Mouse (Mus musculus) limb, embryonic 15.5 days (tissue): Measurements from ENCODE around the gene Trap1a. TPM values are rescaled to one million over a fixed set of nuclear protein-coding genes. Genes with fewer than 3 reads are reported as not detected.

Experiments
- ATAC-seq: fragments of 200-750 bp; cut with Nextera tagmentation; 2 replicates; pipeline ENCODE4 v1.8.0; 2017; ENCODE audit warnings: low read depth, moderate TSS enrichment; ENCODE audit not compliant: insufficient number of reproducible peaks, low FRiP score, low TSS enrichment
- H3K27ac ChIP-seq: fragments of 300-500 bp; sonication (generic); 2 replicates; pipeline ENCODE4 v1.5.1; 2015; ENCODE audit warnings: moderate library complexity, mild to moderate bottlenecking, inconsistent platforms
- H3K27me3 ChIP-seq: fragments of 300-500 bp; sonication (generic); 2 replicates; pipeline ENCODE4 v1.6.1; 2015; ENCODE audit warnings: inconsistent platforms
- H3K36me3 ChIP-seq: fragments of 300-500 bp; sonication (generic); 2 replicates; pipeline ENCODE4 v1.6.1; 2015; ENCODE audit warnings: inconsistent platforms
- H3K4me1 ChIP-seq: fragments of 300-500 bp; sonication (generic); 2 replicates; pipeline ENCODE4 v1.6.1; 2015; ENCODE audit warnings: inconsistent platforms
- H3K4me2 ChIP-seq: fragments of 300-500 bp; sonication (generic); 2 replicates; pipeline ENCODE4 v1.6.1; 2015; ENCODE audit warnings: mild to moderate bottlenecking, inconsistent platforms
- H3K4me3 ChIP-seq: fragments of 300-500 bp; sonication (generic); 2 replicates; pipeline ENCODE4 v1.5.1; 2015; ENCODE audit warnings: mild to moderate bottlenecking, inconsistent platforms
- H3K9ac ChIP-seq: fragments of 300-500 bp; sonication (generic); 2 replicates; pipeline ENCODE4 v1.6.1; 2015; ENCODE audit warnings: inconsistent platforms
- H3K9me3 ChIP-seq: fragments of 300-500 bp; sonication (generic); 2 replicates; pipeline ENCODE4 v1.6.1; 2016; ENCODE audit warnings: inconsistent platforms
- WGBS: fragments of 180-500 bp; shearing (Covaris S2); methylation state at CpG from one replicate; pipeline ENCODE4 v1.1.7; 2015; 5-methylcytosine and 5-hydroxymethylcytosine counted together
- polyA plus RNA-seq: library from polyadenylated mRNA; unstranded; fragments of >200 nt; fragmentation: Nextera tagmentation; extraction: Ambion mirVana; gene quantifications from 2 replicates; pipeline ENCODE4 v1.2.1, GENCODE M21; 2015

Trap1a gene
- polyA plus RNA-seq, 1 experiment from 2014 or later = not detected

DNA sequence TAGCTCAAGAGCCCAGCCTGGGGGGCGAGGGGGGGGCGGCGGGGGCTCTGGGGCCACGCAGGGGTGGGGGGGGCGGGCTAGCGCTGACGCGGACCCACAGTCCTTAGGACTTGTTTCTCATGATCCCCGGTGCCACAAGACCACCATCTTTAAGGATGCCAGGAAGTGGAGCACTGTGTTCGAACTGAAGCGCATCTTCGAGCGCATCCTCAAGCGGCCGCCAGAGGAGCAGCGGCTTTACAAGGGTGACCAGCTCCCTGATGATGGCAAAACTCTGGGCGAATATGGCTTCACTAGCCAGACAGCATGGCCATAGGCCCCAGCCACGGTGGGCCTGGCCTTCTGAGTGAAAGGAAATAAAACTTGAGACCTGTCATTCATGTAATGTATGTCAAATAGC is 24.9 kb downstream of the Trap1a start:
- no peak overlapping the region for H3K9ac ChIP-seq
- H3K4me3 ChIP-seq = no peak overlapping the region
- no peak for ATAC-seq
- H3K27me3 ChIP-seq = 0 out of 2 replicates have a peak, but pooled peaks cover 3% of the 10 kb centered on the region
- no peaks in the 10 kb centered on the region for H3K36me3 ChIP-seq
- H3K4me2 ChIP-seq = no peak overlapping the region
- H3K4me1 ChIP-seq = no peaks in the 10 kb centered on the region
- H3K27ac ChIP-seq = no peak overlapping the region
- H3K9me3 ChIP-seq = no peaks in the 10 kb centered on the region
- 77% methylated on average over 17 of the region's 18 CpGs for WGBS

DNA sequence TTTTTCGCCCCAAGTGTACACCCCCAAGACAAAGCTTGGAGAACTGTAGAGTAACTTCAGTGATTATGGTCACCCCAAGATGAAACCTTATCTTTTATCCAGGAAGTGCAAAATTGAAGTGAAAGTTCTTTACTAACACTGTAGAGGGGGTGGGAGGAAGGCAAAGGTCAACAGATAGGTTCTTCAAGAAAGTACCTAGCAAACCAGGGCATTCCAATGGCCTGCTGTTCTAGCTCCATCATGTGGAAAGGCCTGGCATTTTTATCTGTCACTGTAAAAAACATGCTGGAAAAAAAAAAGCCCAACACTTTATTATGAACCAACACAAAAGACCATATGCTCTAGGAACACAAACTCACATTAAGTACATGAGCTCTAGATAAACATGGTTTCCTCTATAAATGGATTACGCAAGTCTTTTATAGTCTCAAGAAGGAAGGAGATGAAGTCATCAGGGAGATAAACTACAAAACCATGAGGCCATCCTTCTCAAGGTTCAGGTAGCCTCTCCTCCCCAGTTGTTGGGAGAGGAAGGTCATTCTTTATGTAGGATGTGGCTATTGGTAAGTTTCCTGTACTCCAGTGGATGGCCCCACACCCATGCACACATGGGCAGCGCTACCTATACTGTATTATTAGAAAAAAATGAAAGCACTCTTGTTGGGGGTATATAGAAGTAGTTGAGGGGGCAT is 33.5 kb downstream of the Trap1a start:
- no peak overlapping the region for H3K9ac ChIP-seq
- H3K36me3 ChIP-seq = no peaks in the 10 kb centered on the region
- H3K27me3 ChIP-seq = 0 out of 2 replicates have a peak, but pooled peaks cover 5% of the 10 kb centered on the region
- ATAC-seq = no peak
- WGBS = 81% methylated on average over 3 of the region's 3 CpGs
- no peaks in the 10 kb centered on the region for H3K9me3 ChIP-seq
- no peak overlapping the region for H3K27ac ChIP-seq
- no peaks in the 10 kb centered on the region for H3K4me1 ChIP-seq
- H3K4me3 ChIP-seq = no peak overlapping the region
- H3K4me2 ChIP-seq = no peak overlapping the region

- H3K4me2 ChIP-seq = no peak overlapping the region
- no peaks in the 10 kb centered on the region for H3K4me1 ChIP-seq
- H3K4me3 ChIP-seq = no peak overlapping the region
- H3K27me3 ChIP-seq = 0 out of 2 replicates have a peak, but pooled peaks cover 5% of the 10 kb centered on the region
- H3K36me3 ChIP-seq = no peaks in the 10 kb centered on the region
- no peaks in the 10 kb centered on the region for H3K9me3 ChIP-seq
- ATAC-seq = no peak
- no peak overlapping the region for H3K27ac ChIP-seq
- H3K9ac ChIP-seq = no peak overlapping the region
Observed at GRCm38 (mm10) chrX:139367529-139367908, 34.0 kb downstream of the Trap1a start.

DNA sequence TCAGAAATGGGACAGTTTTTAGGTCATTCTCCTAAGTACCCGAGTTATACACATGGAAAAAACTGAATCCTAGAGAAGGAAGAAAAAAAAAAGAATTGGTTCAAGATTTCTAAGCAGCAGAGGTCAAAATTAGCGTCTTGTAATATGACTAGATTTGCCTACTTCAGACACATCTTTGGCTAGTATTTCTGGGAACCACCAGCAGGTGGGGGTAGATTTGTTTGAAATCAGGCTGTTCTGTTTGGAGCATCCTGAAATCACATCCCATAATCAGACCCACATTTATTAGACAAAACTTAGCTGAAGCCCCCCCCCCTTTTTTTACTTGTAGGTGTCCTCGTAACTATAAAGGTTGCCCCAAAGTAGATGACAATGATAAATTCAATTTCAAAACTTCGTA is 35.6 kb downstream of the Trap1a start:
- no peak overlapping the region for H3K4me3 ChIP-seq
- H3K36me3 ChIP-seq = no peaks in the 10 kb centered on the region
- H3K27me3 ChIP-seq = 0 out of 2 replicates have a peak, but pooled peaks cover 8% of the 10 kb centered on the region
- H3K4me2 ChIP-seq = no peak overlapping the region
- H3K9ac ChIP-seq = no peak overlapping the region
- ATAC-seq = no peak
- 55% methylated on average over 4 of the region's 4 CpGs for WGBS
- H3K4me1 ChIP-seq = no peaks in the 10 kb centered on the region
- no peak overlapping the region for H3K27ac ChIP-seq
- no peaks in the 10 kb centered on the region for H3K9me3 ChIP-seq

GRCm38 (mm10) chrX:139372665-139373064 is 39.2 kb downstream of the Trap1a start:
- Histone ChIP-seq H3K4me1 (no peaks in the 10 kb centered on the region), H3K27ac (no peak overlapping the region), H3K27me3 (0 out of 2 replicates have a peak, but pooled peaks cover 3% of the 10 kb centered on the region), H3K36me3 (no peaks in the 10 kb centered on the region), H3K4me2 (no peak overlapping the region), H3K9me3 (no peaks in the 10 kb centered on the region), H3K9ac (no peak overlapping the region), H3K4me3 (no peak overlapping the region)
- ATAC-seq = no peak

Other genes starting within 250 kb of the Trap1a start
- gene Serpina7, start 248.4 kb upstream of the Trap1a start, polyA plus RNA-seq = 0.10 TPM in 1 of 2 replicates, not detected in the other
- not detected in 2 replicates for gene 4930513O06Rik, start 247.4 kb upstream of the Trap1a start, polyA plus RNA-seq
- not detected in 2 replicates for gene 4933428M09Rik, start 154.5 kb upstream of the Trap1a start, polyA plus RNA-seq
- 34.8 and 36.5 TPM in 2 replicates for gene Mum1l1, start 123.6 kb upstream of the Trap1a start, polyA plus RNA-seq
- gene D330045A20Rik, start 146.7 kb downstream of the Trap1a start, polyA plus RNA-seq = 1.0 and 1.4 TPM in 2 replicates
- gene Rnf128, start 229.6 kb downstream of the Trap1a start, polyA plus RNA-seq = 9.5 and 9.7 TPM in 2 replicates